Mouse (Mus musculus) ES-Bruce4 (cell line): ENCODE measurements at regions not wholly inside any gene's neighbourhood (a gene's known extent, or its start where the extent isn't known, plus 50 kb on each side); places are given as distances from the start of the nearest gene placed in this dataset.

Experiments
- CTCF ChIP-seq: IDR thresholded peaks from one replicate; pipeline ENCODE4 v1.8.1; 2011; ENCODE audit warnings: low read depth, low read length
- EP300 ChIP-seq: IDR thresholded peaks from 2 replicates; pipeline ENCODE4 v1.6.1; 2011; ENCODE audit warnings: low read depth, low read length; ENCODE audit not compliant: insufficient read depth
- POLR2A ChIP-seq: IDR thresholded peaks from one replicate; pipeline ENCODE4 v1.8.1; 2011; ENCODE audit warnings: low read length; ENCODE audit not compliant: insufficient read depth

DNA sequence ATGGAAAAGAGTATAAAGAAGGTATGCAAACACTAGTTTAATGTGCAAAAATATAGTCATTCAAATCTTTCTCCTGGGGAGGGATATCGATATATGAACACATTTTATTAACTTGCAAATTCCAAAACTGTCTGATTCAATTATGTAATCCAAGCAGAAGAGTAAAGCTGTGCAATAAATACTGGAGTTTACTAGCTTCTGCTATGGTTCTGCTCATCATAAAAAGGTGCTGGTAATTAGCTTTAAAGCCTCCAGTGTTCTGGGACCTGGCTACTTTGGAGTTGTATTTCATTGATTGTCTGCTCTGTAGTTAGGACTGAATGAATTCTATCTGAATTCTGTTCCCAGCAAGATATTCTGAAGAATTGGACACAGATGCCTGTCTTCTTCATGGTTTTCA is 602.7 kb upstream of the Akr1e1 start:
- TF ChIP-seq CTCF (no peak), POLR2A (no peak), EP300 (no peak)
